Mouse (Mus musculus) heart, postnatal 0 days (tissue): ENCODE results near the gene Olfr541.

Source experiments
- CTCF ChIP-seq: IDR thresholded peaks from 2 replicates; pipeline ENCODE4 v1.5.1; 2016; ENCODE audit warnings: antibody characterized with exemption, control low read depth, low read depth
- EP300 ChIP-seq: IDR thresholded peaks from 2 replicates; pipeline ENCODE4 v1.6.1; 2016; ENCODE audit warnings: antibody characterized with exemption, low read depth

GRCm38 (mm10) chr7:140747402-140747801 is 50.3 kb downstream of the Olfr541 start:
- TF ChIP-seq EP300 (no peak), CTCF (no peak)
